Mouse (Mus musculus): Measurements from ENCODE around the gene Gabrb1.

The Gabrb1 gene

GRCm38 (mm10) chr5:71657482-71658114 is at the start of gene Gabrb1:
Gene Gabrb1, plus strand, starts transcription at chr5:71658113.
- in situ Hi-C loops (cut with MboI, MseI): no loop called here

GRCm38 (mm10) chr5:71608735-71609134 is 49.2 kb upstream of the Gabrb1 start:
- in situ Hi-C loops (cut with MboI, MseI): no loop called here

GRCm38 (mm10) chr5:71614311-71614710 is 43.6 kb upstream of the Gabrb1 start:
- in situ Hi-C loops (cut with MboI, MseI): no loop called here

GRCm38 (mm10) chr5:71616734-71617133 is 41.2 kb upstream of the Gabrb1 start:
- in situ Hi-C loops (cut with MboI, MseI): no loop called here

- in situ Hi-C loops (cut with MboI, MseI): no loop called here
Measured at GRCm38 (mm10) chr5:71627820-71628219, 30.1 kb upstream of the Gabrb1 start.

- in situ Hi-C loops (cut with MboI, MseI): no loop called here
Measured at GRCm38 (mm10) chr5:71639804-71640203, 18.1 kb upstream of the Gabrb1 start.

GRCm38 (mm10) chr5:71648108-71648507 is 9.8 kb upstream of the Gabrb1 start:
- in situ Hi-C loops (cut with MboI, MseI): no loop called here

- in situ Hi-C loops (cut with MboI, MseI): no loop called here
Measured at GRCm38 (mm10) chr5:71654056-71654455, 3.9 kb upstream of the Gabrb1 start.

GRCm38 (mm10) chr5:71656771-71657170 is 1.1 kb upstream of the Gabrb1 start:
- in situ Hi-C loops (cut with MboI, MseI): no loop called here

- in situ Hi-C loops (cut with MboI, MseI): no loop called here
Measured at GRCm38 (mm10) chr5:71658115-71658497, 193 bp downstream of the Gabrb1 start, which contains the start of gene Gabra4. Gene Gabra4, minus strand, starts transcription at chr5:71658308.

GRCm38 (mm10) chr5:71665593-71665992 is 7.7 kb downstream of the Gabrb1 start:
- in situ Hi-C loops (cut with MboI, MseI): no loop called here

- in situ Hi-C loops (cut with MboI, MseI): no loop called here
Measured at GRCm38 (mm10) chr5:71699696-71700467, 42.0 kb downstream of the Gabrb1 start.

GRCm38 (mm10) chr5:71700468-71701272 is 42.8 kb downstream of the Gabrb1 start:
- in situ Hi-C loops (cut with MboI, MseI): no loop called here

- in situ Hi-C loops (cut with MboI, MseI): no loop called here
Measured at GRCm38 (mm10) chr5:71701273-71701614, 43.3 kb downstream of the Gabrb1 start.

GRCm38 (mm10) chr5:71732931-71733792 is 75.2 kb downstream of the Gabrb1 start:
- in situ Hi-C loops (cut with MboI, MseI): no loop called here

- in situ Hi-C loops (cut with MboI, MseI): no loop called here
Measured at GRCm38 (mm10) chr5:71747411-71747810, 89.5 kb downstream of the Gabrb1 start.

- in situ Hi-C loops (cut with MboI, MseI): no loop called here
Measured at GRCm38 (mm10) chr5:71753966-71754365, 96.1 kb downstream of the Gabrb1 start.

- in situ Hi-C loops (cut with MboI, MseI): no loop called here
Measured at GRCm38 (mm10) chr5:71761105-71761504, 103.2 kb downstream of the Gabrb1 start.

GRCm38 (mm10) chr5:71781514-71782179 is 123.7 kb downstream of the Gabrb1 start:
- in situ Hi-C loops (cut with MboI, MseI): no loop called here

GRCm38 (mm10) chr5:71822862-71823261 is 164.9 kb downstream of the Gabrb1 start:
- in situ Hi-C loops (cut with MboI, MseI): no loop called here

- in situ Hi-C loops (cut with MboI, MseI): no loop called here
Measured at GRCm38 (mm10) chr5:71828342-71828741, 170.4 kb downstream of the Gabrb1 start.

Measured in T-helper 1 cell (primary cell).